Mouse (Mus musculus): ENCODE measurements around the gene 4931422A03Rik.

DNA sequence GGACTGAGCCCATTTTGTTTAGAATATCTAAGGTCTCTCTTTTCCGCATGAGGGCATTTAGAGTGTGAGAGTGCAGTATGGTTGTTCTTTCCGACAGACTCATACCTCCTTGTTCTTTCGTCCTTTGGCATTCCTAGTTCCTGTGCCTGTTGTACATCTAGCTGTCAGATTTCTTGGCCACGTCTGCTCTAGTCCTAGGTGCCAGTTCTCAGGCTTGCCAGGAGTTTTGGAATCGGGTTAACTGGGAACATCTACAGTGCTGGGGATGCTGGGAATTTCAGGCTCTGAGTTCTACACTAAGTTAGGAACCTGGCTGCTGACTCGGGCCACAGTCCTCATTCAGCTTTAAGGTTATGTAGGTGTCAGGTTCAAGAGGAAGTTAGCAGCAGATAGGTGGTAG, 7.4 kb upstream of the 4931422A03Rik start:
- TF ChIP-seq CTCF (IDR thresholded peaks at IDR 0.05) (no peak), EP300 (IDR thresholded peaks at IDR 0.05; ENCODE audit: insufficient read depth, low read depth, low read length) (0 out of 2 replicates have a peak, but pooled peaks have one; percentile 42), POLR2A (IDR thresholded peaks at IDR 0.05; ENCODE audit: insufficient read depth, low read depth, low read length) (no peak)

Data from heart, adult 2 months (tissue).